Mouse (Mus musculus) forebrain, embryonic 12.5 days (tissue): ENCODE measurements at regions not wholly inside any gene's neighbourhood (a gene's known extent, or its start where the extent isn't known, plus 50 kb on each side); places are given as distances from the start of the nearest gene placed in this dataset.
"Not testable (repeated sequence)": the region's sequence is repeated elsewhere in the genome, so short reads cannot be mapped to it uniquely, and the experiment has no call there.

Experiments used
- ATAC-seq: fragments of 200-750 bp; cut with Nextera tagmentation; 2 replicates; pipeline ENCODE4 v1.8.0; 2017; ENCODE audit warnings: moderate TSS enrichment; ENCODE audit not compliant: low FRiP score
- H3K27ac ChIP-seq: fragments of 300-500 bp; sonication (generic); 2 replicates; pipeline ENCODE4 v1.5.1; 2016; ENCODE audit warnings: mild to moderate bottlenecking
- H3K27me3 ChIP-seq: fragments of 300-500 bp; sonication (generic); 2 replicates; pipeline ENCODE4 v1.6.1; 2016; ENCODE audit warnings: mild to moderate bottlenecking
- H3K36me3 ChIP-seq: fragments of 300-500 bp; sonication (generic); replicated peaks from 2 replicates; pipeline ENCODE4 v1.6.1; 2016; ENCODE audit warnings: mild to moderate bottlenecking
- H3K4me1 ChIP-seq: fragments of 300-500 bp; sonication (generic); 2 replicates; pipeline ENCODE4 v1.6.1; 2016
- H3K4me2 ChIP-seq: fragments of 300-500 bp; sonication (generic); 2 replicates; pipeline ENCODE4 v1.6.1; 2016; ENCODE audit warnings: mild to moderate bottlenecking, moderate library complexity
- H3K4me3 ChIP-seq: fragments of 300-500 bp; sonication (generic); replicated peaks from 2 replicates; pipeline ENCODE4 v1.5.1; 2016; ENCODE audit warnings: mild to moderate bottlenecking
- H3K9ac ChIP-seq: fragments of 300-500 bp; sonication (generic); 2 replicates; pipeline ENCODE4 v1.6.1; 2016; ENCODE audit warnings: mild to moderate bottlenecking
- H3K9me3 ChIP-seq: fragments of 300-500 bp; sonication (generic); 2 replicates; pipeline ENCODE4 v1.6.1; 2016
- WGBS: fragments of 180-500 bp; shearing (Covaris S2); methylation state at CpG from one replicate; pipeline ENCODE4 v1.1.7; 2016; 5-methylcytosine and 5-hydroxymethylcytosine counted together

GRCm38 (mm10) chr3:6866148-6866483 is 245.9 kb upstream of the 1700008P02Rik start:
- no peak overlapping the region for H3K9ac ChIP-seq
- no peaks in the 10 kb centered on the region for H3K36me3 ChIP-seq
- no peak overlapping the region for H3K27ac ChIP-seq
- H3K4me2 ChIP-seq: no peak overlapping the region
- H3K27me3 ChIP-seq: no peaks in the 10 kb centered on the region
- H3K9me3 ChIP-seq: no peaks in the 10 kb centered on the region
- no peak overlapping the region for H3K4me3 ChIP-seq
- no peaks in the 10 kb centered on the region for H3K4me1 ChIP-seq
- ATAC-seq: no peak

DNA sequence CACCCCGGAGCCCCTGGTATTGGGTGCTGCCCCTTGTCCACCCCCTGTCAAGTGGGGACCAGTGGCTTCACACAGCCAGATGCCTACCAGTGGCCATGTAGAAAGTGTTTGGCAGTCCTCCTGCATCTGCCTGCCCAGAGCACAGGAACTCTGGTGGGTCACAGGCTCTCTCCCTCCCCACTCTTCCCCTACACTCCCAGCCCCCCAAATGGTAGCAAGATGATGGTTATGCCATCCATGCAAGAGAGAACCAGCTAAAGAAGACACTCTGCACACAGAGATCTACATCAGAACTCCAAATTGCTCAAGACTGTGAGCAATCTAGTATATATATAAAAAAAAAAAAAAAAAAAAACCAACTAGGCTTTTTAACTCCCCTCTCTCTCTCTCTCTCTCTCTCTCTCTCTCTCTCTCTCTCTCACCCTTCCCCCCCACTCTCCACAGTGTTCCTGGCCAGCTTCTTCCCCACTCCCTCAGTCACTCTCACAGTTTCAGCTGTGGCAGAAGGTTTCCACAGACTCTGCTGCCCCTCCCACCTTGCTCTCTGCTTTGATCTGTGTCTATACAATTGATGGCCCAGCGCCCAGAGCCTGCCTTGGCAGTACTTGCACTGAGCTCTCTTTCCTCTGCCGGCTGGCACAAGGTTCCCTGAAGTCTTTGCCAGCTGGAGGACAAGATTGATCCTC is 245.4 kb upstream of the 1700008P02Rik start:
- 67% methylated on average over 3 of the region's 3 CpGs for WGBS
- H3K27ac ChIP-seq: no peak overlapping the region
- no peaks in the 10 kb centered on the region for H3K36me3 ChIP-seq
- H3K9me3 ChIP-seq: no peaks in the 10 kb centered on the region
- no peak overlapping the region for H3K4me3 ChIP-seq
- no peak overlapping the region for H3K9ac ChIP-seq
- H3K27me3 ChIP-seq: no peaks in the 10 kb centered on the region
- ATAC-seq: no peak
- no peak overlapping the region for H3K4me2 ChIP-seq
- H3K4me1 ChIP-seq: no peaks in the 10 kb centered on the region

DNA sequence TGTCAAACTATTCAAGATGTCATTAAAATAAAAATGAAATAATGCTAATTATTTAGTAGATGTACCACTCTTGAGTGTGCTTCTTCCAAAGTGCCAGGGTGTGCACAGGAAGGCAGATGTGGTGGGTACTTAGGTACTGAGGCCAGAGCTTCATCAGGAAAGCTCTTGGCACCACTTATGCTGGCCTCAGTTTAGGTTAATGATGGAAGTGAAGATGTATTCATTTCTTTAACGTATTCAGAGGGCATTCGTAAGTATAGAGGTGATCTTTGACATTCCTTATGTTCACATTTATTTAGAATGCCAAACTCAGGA is 239.6 kb upstream of the 1700008P02Rik start:
- H3K9ac ChIP-seq: no peak overlapping the region
- H3K27me3 ChIP-seq: no peaks in the 10 kb centered on the region
- H3K9me3 ChIP-seq: no peaks in the 10 kb centered on the region
- H3K4me2 ChIP-seq: no peak overlapping the region
- H3K36me3 ChIP-seq: no peaks in the 10 kb centered on the region
- peak; percentile 53 for ATAC-seq
- H3K27ac ChIP-seq: no peak overlapping the region
- WGBS: 83% methylated on average over 2 of the region's 2 CpGs
- no peak overlapping the region for H3K4me3 ChIP-seq
- no peaks in the 10 kb centered on the region for H3K4me1 ChIP-seq

- no peaks in the 10 kb centered on the region for H3K36me3 ChIP-seq
- WGBS: 48% methylated on average over 4 of the region's 4 CpGs
- 0 out of 2 replicates have a peak overlapping the region, but pooled peaks have one; percentile 13 for H3K27ac ChIP-seq
Measured at GRCm38 (mm10) chr3:6858982-6859865, 239.0 kb upstream of the 1700008P02Rik start.

GRCm38 (mm10) chr3:6819332-6819731 is 199.1 kb upstream of the 1700008P02Rik start:
- H3K4me2 ChIP-seq: no peak overlapping the region
- no peaks in the 10 kb centered on the region for H3K9me3 ChIP-seq
- H3K27ac ChIP-seq: no peak overlapping the region
- no peaks in the 10 kb centered on the region for H3K27me3 ChIP-seq
- WGBS: 79% methylated on average over 7 of the region's 7 CpGs
- ATAC-seq: no peak
- no peaks in the 10 kb centered on the region for H3K36me3 ChIP-seq
- H3K4me3 ChIP-seq: no peak overlapping the region
- H3K4me1 ChIP-seq: no peaks in the 10 kb centered on the region
- H3K9ac ChIP-seq: no peak overlapping the region

More at GRCm38 (mm10) chr3:6858982-6859865, 239.0 kb upstream of the 1700008P02Rik start:
- Histone ChIP-seq H3K4me1 (no peaks in the 10 kb centered on the region), H3K9me3 (no peaks in the 10 kb centered on the region), H3K9ac (no peak overlapping the region), H3K4me2 (no peak overlapping the region), H3K4me3 (no peak overlapping the region), H3K27me3 (no peaks in the 10 kb centered on the region)
- ATAC-seq: peak; percentile 85

- Histone ChIP-seq H3K9ac (no peak overlapping the region), H3K4me2 (no peak overlapping the region), H3K4me3 (no peak overlapping the region), H3K9me3 (no peaks in the 10 kb centered on the region), H3K27me3 (no peaks in the 10 kb centered on the region), H3K27ac (no peak overlapping the region), H3K36me3 (no peaks in the 10 kb centered on the region), H3K4me1 (no peaks in the 10 kb centered on the region)
- WGBS: 46% methylated on average over 2 of the region's 2 CpGs
- ATAC-seq: no peak
Measured at GRCm38 (mm10) chr3:6812346-6812745, 192.1 kb upstream of the 1700008P02Rik start.

GRCm38 (mm10) chr3:6809381-6809950 is 189.2 kb upstream of the 1700008P02Rik start:
- no peak overlapping the region for H3K4me2 ChIP-seq

GRCm38 (mm10) chr3:6800092-6800716 is 180.0 kb upstream of the 1700008P02Rik start:
- ATAC-seq, H3K27me3 ChIP-seq, H3K36me3 ChIP-seq, H3K9ac ChIP-seq, H3K4me1 ChIP-seq, H3K27ac ChIP-seq, H3K4me3 ChIP-seq, H3K4me2 ChIP-seq, H3K9me3 ChIP-seq: not testable (repeated sequence)
- WGBS: 94% methylated on average over 34 of the region's 37 CpGs

More at GRCm38 (mm10) chr3:6809381-6809950, 189.2 kb upstream of the 1700008P02Rik start:
- H3K4me3 ChIP-seq: no peak overlapping the region
- no peaks in the 10 kb centered on the region for H3K27me3 ChIP-seq
- WGBS: 45% methylated on average over 2 of the region's 2 CpGs
- ATAC-seq: peak; percentile 58; the same call in 1 of the 2 replicates
- H3K4me1 ChIP-seq: no peaks in the 10 kb centered on the region
- no peaks in the 10 kb centered on the region for H3K9me3 ChIP-seq
- H3K36me3 ChIP-seq: no peaks in the 10 kb centered on the region
- H3K9ac ChIP-seq: no peak overlapping the region
- H3K27ac ChIP-seq: no peak overlapping the region

GRCm38 (mm10) chr3:6768506-6768905 is 148.3 kb upstream of the 1700008P02Rik start:
- WGBS: 59% methylated on average over 2 of the region's 2 CpGs
- H3K4me3 ChIP-seq: no peak overlapping the region
- no peak for ATAC-seq

GRCm38 (mm10) chr3:6768085-6768484 is 147.8 kb upstream of the 1700008P02Rik start:
- not testable (repeated sequence) for H3K9me3 ChIP-seq, ATAC-seq, H3K4me2 ChIP-seq, H3K4me1 ChIP-seq, H3K9ac ChIP-seq, H3K36me3 ChIP-seq, H3K27ac ChIP-seq, H3K27me3 ChIP-seq, H3K4me3 ChIP-seq

More at GRCm38 (mm10) chr3:6768506-6768905, 148.3 kb upstream of the 1700008P02Rik start:
- no peak overlapping the region for H3K27ac ChIP-seq
- H3K4me1 ChIP-seq: no peaks in the 10 kb centered on the region
- no peak overlapping the region for H3K9ac ChIP-seq
- H3K9me3 ChIP-seq: no peaks in the 10 kb centered on the region
- no peaks in the 10 kb centered on the region for H3K27me3 ChIP-seq
- H3K4me2 ChIP-seq: no peak overlapping the region
- H3K36me3 ChIP-seq: no peaks in the 10 kb centered on the region

GRCm38 (mm10) chr3:6759172-6759571 is 138.9 kb upstream of the 1700008P02Rik start:
- WGBS: 68% methylated on average over 1 of the region's 1 CpGs
- Histone ChIP-seq H3K4me3 (no peak overlapping the region), H3K27ac (no peak overlapping the region), H3K4me2 (no peak overlapping the region), H3K9ac (no peak overlapping the region), H3K36me3 (no peaks in the 10 kb centered on the region), H3K4me1 (no peaks in the 10 kb centered on the region), H3K9me3 (no peaks in the 10 kb centered on the region), H3K27me3 (no peaks in the 10 kb centered on the region)
- ATAC-seq: no peak

- Histone ChIP-seq H3K27ac (no peak overlapping the region), H3K36me3 (no peaks in the 10 kb centered on the region), H3K9me3 (no peaks in the 10 kb centered on the region), H3K4me3 (no peak overlapping the region), H3K27me3 (no peaks in the 10 kb centered on the region), H3K4me1 (no peaks in the 10 kb centered on the region), H3K9ac (no peak overlapping the region), H3K4me2 (no peak overlapping the region)
- ATAC-seq: no peak
Measured at GRCm38 (mm10) chr3:6757562-6757961, 137.3 kb upstream of the 1700008P02Rik start.
